In the genomic region with DNA sequence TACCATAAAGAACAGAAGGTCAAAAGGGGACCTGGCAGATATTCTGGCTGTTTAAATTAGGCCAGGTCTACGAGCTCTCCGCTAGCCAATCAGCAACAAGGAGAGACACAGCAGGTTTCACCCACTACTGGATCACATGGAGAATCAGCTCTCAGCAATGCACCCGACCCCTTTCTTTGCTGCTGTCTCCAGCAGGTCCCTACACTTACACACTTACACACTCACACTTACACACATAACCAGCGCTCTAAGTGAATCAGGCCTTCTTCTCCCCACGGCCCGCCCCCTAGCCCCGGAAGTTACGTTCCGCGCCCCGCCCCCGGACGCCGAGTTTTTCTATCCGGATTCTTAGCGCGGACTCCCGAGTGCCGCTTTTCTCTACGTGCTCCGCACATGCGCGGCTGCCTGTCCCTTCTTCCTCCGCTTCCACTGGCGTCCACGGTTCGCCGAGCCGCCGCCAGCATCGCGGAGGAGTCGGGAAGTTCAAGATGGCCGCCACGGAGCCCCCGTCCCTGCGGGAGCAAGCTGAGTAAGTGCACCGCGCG, we compare ENCODE assay signal across 8 mouse cellular contexts. TPM values are rescaled to one million over a fixed set of nuclear protein-coding genes. Genes with fewer than 3 reads are reported as not detected.
DNase-seq lines count a peak whose midpoint lies in the region; ATAC-seq lines count a peak whose summit lies in the region.

A gene (plus strand): TSS at position 137 of the 545 bp plus-strand sequence.

- H3K9ac ChIP-seq in hindbrain, embryonic 14.5 days: peak within 1 kb of the TSS; percentile 87

- H3K9me3 ChIP-seq in hindbrain, embryonic 14.5 days (ENCODE audit: control insufficient read depth, low read length): no peaks in the 10 kb centered on the region

- H3K36me3 ChIP-seq in hindbrain, embryonic 14.5 days (replicated peaks; ENCODE audit: control insufficient read depth, insufficient read depth): no peaks in the 10 kb centered on the region

- peak within 1 kb of the TSS; percentile 93 for H3K4me2 ChIP-seq in hindbrain, embryonic 14.5 days (replicated peaks)

- H3K27ac ChIP-seq in hindbrain, embryonic 14.5 days: peak within 1 kb of the TSS; percentile 94

- ATAC-seq in hindbrain, embryonic 14.5 days (ENCODE audit: low FRiP score): peak; percentile 88

- peak; percentile 91 for DNase-seq in R1 (ENCODE audit: low read depth, low spot score)
- peak; percentile 96 to 97 for DNase-seq in cerebellum, postnatal 25 days
- DNase-seq in frontal cortex, postnatal 25 days (ENCODE audit: low spot score in 2 of 2): peak; percentile 87 to 89
- DNase-seq in hindbrain, embryonic 14.5 days (ENCODE audit: low spot score): peak; percentile 92
- DNase-seq in layer of hippocampus, postnatal 36 days: peak; percentile 92 to 93
- peak; percentile 94 for DNase-seq in lung, postnatal 36 days
- DNase-seq in retina, postnatal 1 day: peak; percentile 95
- peak; percentile 88 to 89 for DNase-seq in urinary bladder, adult 18-20 months (ENCODE audit: low spot score in 2 of 2)

- WGBS in hindbrain, embryonic 14.5 days: 1% methylated on average over 40 of the region's 40 CpGs

- peak within 1 kb of the TSS; percentile 82 for H3K4me3 ChIP-seq in hindbrain, embryonic 14.5 days (replicated peaks; ENCODE audit: low read length)

- H3K4me1 ChIP-seq in hindbrain, embryonic 14.5 days (replicated peaks; ENCODE audit: control insufficient read depth, insufficient read depth, low read length): peaks cover 28% of the 10 kb centered on the region

- no peaks in the 10 kb centered on the region for H3K27me3 ChIP-seq in hindbrain, embryonic 14.5 days (ENCODE audit: control insufficient read depth, insufficient read depth, low read length)

RNA-seq across cellular contexts. Expression of the gene that starts here (rescaled TPM):
- 65.1 and 71.7 TPM in 2 replicates for polyA plus RNA-seq in hindbrain, embryonic 14.5 days (2014; fragmentation: Nextera tagmentation; extraction: Ambion mirVana)
- total RNA-seq in layer of hippocampus, postnatal 36 days (2021): 100 to 1,000 TPM in 1 of 2 experiments, 10 to 100 TPM in 1; 88.7 to 116 TPM

Comparison
In these comparisons a context has a peak if more than half of its experiments do, and no peak if none do; other contexts are left out.
1. Peak in every context shown above with its lines: DNase-seq, ATAC-seq, H3K4me3 ChIP-seq and H3K27ac ChIP-seq.